Mouse (Mus musculus): Measurements from ENCODE around the gene Cpm. TPM values are rescaled to one million over a fixed set of nuclear protein-coding genes. Genes with fewer than 3 reads are reported as not detected.
"Not testable (repeated sequence)": the region's sequence is repeated elsewhere in the genome, so short reads cannot be mapped to it uniquely, and the experiment has no call there.

The Cpm gene
- total RNA-seq, 2 experiments from 2014 or later = 13.2 to 14.0 TPM

DNA sequence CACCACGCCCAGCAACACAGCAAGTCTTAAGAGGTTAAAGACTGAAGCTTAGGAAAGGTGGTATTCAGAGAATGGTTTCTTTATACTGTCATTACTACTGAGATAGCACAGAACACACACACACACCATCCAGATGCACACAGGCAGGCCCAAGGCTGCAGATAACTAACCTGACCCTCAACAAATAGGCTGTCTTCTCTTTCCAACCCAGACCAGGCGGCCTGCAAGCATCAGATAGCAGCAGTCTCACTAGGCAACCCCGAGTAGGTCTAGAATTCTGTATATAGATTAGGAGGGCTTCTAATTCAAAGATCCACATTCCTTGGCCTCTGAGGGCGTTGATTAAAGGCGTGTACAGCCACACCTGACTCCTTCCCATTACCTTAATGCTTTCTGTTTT lies 102.9 kb downstream of the Cpm start:
- no peak for DNase-seq (ENCODE audit: low spot score in 2 of 2)

DNA sequence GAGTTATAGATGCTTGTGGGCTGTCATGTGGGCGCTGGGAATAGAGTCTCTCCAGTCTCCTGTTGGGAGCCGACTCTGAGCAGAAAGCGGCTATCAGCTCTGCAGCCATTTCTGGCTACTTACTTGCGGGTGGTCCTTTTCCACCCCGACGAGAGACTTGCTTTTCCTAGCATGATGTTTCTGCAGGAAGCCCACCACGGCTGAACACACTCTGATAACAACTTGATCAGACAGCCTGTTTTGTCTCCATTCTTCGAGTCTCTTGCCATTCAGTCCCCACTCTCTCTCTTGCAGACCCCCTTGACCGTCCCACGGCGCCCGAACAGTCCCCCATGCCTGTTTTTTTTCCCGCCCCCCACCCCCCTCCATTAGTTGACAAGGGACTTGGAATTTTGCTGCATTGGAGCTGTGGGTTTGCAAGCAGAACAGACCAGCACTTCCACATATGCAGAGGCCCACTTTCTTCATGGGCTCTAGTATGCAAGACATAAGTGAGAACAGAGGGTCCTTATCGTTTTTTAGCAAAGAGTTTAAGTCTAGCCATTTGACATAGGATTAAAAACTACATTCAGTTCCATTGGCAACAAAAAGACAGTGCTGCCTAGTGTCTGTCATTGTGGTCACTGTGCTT lies 103.8 kb downstream of the Cpm start:
- DNase-seq (ENCODE audit: low spot score in 2 of 2) = no peak

GRCm38 (mm10) chr10:117733626-117734025 lies 104.3 kb downstream of the Cpm start:
- DNase-seq (ENCODE audit: low spot score in 2 of 2) = not testable (repeated sequence)

- DNase-seq (ENCODE audit: low spot score in 2 of 2) = not testable (repeated sequence)
Measured at GRCm38 (mm10) chr10:117734104-117734852, 105.0 kb downstream of the Cpm start.

DNA sequence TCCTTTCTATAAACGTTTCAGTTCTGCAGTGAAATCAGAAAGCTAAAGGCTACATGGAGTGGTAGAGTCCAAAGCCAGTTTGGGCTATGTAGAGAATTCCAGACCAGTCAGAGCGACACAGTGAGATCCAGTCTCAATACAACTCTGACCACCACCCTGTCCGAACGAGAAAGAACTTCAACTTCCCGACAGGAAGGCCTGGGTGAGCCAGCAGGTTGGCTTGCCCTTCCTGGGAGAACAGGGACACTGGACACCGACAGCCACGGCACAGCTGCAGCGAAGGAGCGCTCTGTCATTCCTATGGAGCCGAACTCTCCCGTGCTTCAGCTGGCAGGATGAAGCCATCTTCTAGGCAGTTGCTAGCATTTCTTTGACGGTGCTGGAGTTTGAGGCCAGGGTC lies 106.1 kb downstream of the Cpm start:
- DNase-seq (ENCODE audit: low spot score in 2 of 2) = not testable (repeated sequence)

DNA sequence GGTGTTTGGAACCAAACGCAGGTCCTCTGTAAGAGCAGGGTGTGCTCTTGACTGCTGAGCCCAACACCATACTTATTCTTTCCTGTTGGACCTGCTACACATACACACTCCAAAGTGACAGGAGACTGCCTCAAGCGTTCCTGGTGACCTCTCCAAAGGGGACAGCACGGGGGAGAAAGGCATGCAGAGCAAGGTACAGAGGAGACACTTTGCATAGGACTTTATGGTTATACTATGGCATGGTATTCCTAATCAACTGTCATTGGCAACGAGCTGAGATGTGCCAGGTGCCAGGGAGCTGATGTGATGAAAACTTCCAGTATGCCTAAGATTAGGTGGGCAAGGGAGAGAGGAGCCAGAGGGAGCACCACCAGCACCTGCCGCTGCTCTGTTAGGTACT lies 107.3 kb downstream of the Cpm start:
- no peak for DNase-seq (ENCODE audit: low spot score in 2 of 2)

Other genes starting within 250 kb of the Cpm start
- gene Cpsf6, start 249.5 kb upstream of the Cpm start, total RNA-seq (2021) = 10 to 100 TPM; 64.2 to 73.4 TPM
- gene Mdm2, start 81.3 kb downstream of the Cpm start, total RNA-seq (2021) = 10 to 100 TPM; 39.6 to 48.6 TPM
- gene Slc35e3, start 116.9 kb downstream of the Cpm start, total RNA-seq (2021) = 10 to 100 TPM; 10.3 to 13.2 TPM
- gene Nup107, start 163.2 kb downstream of the Cpm start, total RNA-seq (2021) = 10 to 100 TPM; 16.8 to 21.3 TPM
- gene Rap1b, start 216.5 kb downstream of the Cpm start, total RNA-seq (2021) = 10 to 100 TPM; 69.7 to 77.3 TPM